Mouse (Mus musculus) CH12.LX (cell line): Measurements from ENCODE around the gene Hist2h3c1.

Source experiments
- CTCF ChIP-seq, 2 experiments: IDR thresholded peaks in 1 of 2; conservative IDR thresholded peaks in 1 of 2; 2 replicates each; pipeline ENCODE4 v1.5.1; 2011 to 2012; ENCODE audit warnings: low read depth in 2 of 2, low read length in 2 of 2, improper control_type of control experiment in 1 of 2, inconsistent platforms in 1 of 2, mild to moderate bottlenecking in 1 of 2, moderate library complexity in 1 of 2
- EP300 ChIP-seq: IDR thresholded peaks from 2 replicates; pipeline ENCODE4 v1.6.1; 2011; ENCODE audit warnings: low read length, improper control_type of control experiment
- MAX ChIP-seq: IDR thresholded peaks from 2 replicates; pipeline ENCODE4 v1.6.1; 2011; ENCODE audit warnings: low read length, improper control_type of control experiment
- NRF1 ChIP-seq: IDR thresholded peaks from 2 replicates; pipeline ENCODE4 v1.6.1; 2014; ENCODE audit warnings: low read depth, mild to moderate bottlenecking, inconsistent platforms, low read length, improper control_type of control experiment, moderate library complexity
- POLR2A ChIP-seq: IDR thresholded peaks from 2 replicates; pipeline ENCODE4 v1.6.1; 2011; ENCODE audit warnings: low read depth, mild to moderate bottlenecking, improper control_type of control experiment, low read length
- UBTF ChIP-seq: IDR thresholded peaks from 2 replicates; pipeline ENCODE4 v1.6.1; 2012; ENCODE audit warnings: low read depth, mild to moderate bottlenecking, inconsistent platforms, low read length, improper control_type of control experiment, moderate library complexity
- ZC3H11A ChIP-seq: IDR thresholded peaks from 2 replicates; pipeline ENCODE4 v1.6.1; 2012; ENCODE audit warnings: low read depth, mild to moderate bottlenecking, inconsistent platforms, low read length, improper control_type of control experiment
- ZKSCAN1 ChIP-seq: IDR thresholded peaks from 2 replicates; pipeline ENCODE4 v1.6.1; 2012; ENCODE audit warnings: low read depth, inconsistent platforms, low read length, improper control_type of control experiment, borderline replicate concordance
- ZMIZ1 ChIP-seq: IDR thresholded peaks from 2 replicates; pipeline ENCODE4 v1.6.1; 2012; ENCODE audit warnings: low read depth, mild to moderate bottlenecking, inconsistent platforms, low read length, improper control_type of control experiment

DNA sequence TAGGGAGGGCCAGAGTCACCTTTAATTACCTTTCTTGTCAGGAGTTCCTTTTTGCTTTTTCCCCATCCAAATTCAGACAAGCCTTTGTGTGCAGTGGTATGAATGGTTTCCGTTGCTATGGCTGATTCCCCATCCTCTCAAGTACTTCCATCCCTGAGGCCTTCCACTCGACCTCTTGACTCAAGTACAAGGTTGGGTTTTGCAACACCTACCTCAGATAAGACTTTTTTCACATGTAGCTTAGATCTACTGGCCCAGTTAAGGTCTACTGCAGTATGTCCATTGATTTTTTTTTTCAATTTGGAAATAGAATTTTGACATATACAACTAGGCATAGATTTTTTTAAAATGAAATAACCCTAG lies 14.7 kb upstream of the Hist2h3c1 start:
- no peak for TF ChIP-seq EP300
- no peak for TF ChIP-seq POLR2A
- no peak for TF ChIP-seq ZC3H11A
- TF ChIP-seq CTCF (conservative IDR thresholded peaks at IDR 0.05 in 1 of 2, IDR thresholded peaks at IDR 0.05 in 1 of 2; ENCODE audit: low read depth in 2 of 2, low read length in 2 of 2): no peak
- TF ChIP-seq ZKSCAN1: no peak
- no peak for TF ChIP-seq MAX
- no peak for TF ChIP-seq UBTF
- TF ChIP-seq NRF1: no peak
- TF ChIP-seq ZMIZ1: no peak
